Mouse (Mus musculus): ENCODE results near the gene Ptpn22. TPM values are rescaled to one million over a fixed set of nuclear protein-coding genes. Genes with fewer than 3 reads are reported as not detected.
"Not testable (repeated sequence)": the region's sequence is repeated elsewhere in the genome, so short reads cannot be mapped to it uniquely, and the experiment has no call there.

Ptpn22 gene
- polyA plus RNA-seq, 1 experiment, result 68.3 TPM

DNA sequence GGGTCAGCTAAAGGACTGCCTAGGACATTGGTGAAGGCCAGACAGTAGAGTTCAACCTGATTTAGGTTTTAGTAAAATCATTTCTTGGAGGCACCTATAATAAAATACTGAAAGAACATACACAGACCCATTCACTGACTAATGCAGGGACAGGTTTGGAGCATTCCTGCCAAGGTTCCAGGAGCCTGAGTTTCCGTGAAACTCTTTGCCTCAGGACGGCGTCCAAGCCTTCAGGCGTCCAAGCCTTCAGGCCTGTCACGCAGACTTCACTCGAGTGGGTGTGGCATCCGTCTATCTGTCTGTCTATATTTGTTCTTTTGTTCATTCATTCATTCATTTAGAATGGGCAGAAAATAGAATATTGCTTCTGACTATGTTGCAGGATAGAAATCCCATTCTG lies 28.4 kb upstream of the Ptpn22 start:
- Histone ChIP-seq H3K27me3 (ENCODE audit: control insufficient read depth, insufficient read depth, low read length) (no peaks in the 10 kb centered on the region), H3K27ac (ENCODE audit: control insufficient read depth, insufficient read depth, low read length) (no peak overlapping the region), H3K36me3 (ENCODE audit: control insufficient read depth, insufficient read depth, low read length) (no peaks in the 10 kb centered on the region), H3K4me3 (ENCODE audit: control insufficient read depth, insufficient read depth, low read length) (no peak overlapping the region), H3K4me1 (replicated peaks; ENCODE audit: control insufficient read depth, insufficient read depth, low read length) (no peaks in the 10 kb centered on the region)
- 93% methylated on average over 7 of the region's 7 CpGs for WGBS
- no peak for DNase-seq
- TF ChIP-seq POLR2A (IDR thresholded peaks at IDR 0.05; ENCODE audit: control insufficient read depth, extremely low read depth, insufficient read depth, low read length, poor library complexity) (no peak), CTCF (IDR thresholded peaks at IDR 0.05; ENCODE audit: borderline replicate concordance, control insufficient read depth, extremely low read depth, insufficient read depth, low read length, poor library complexity) (no peak)

DNA sequence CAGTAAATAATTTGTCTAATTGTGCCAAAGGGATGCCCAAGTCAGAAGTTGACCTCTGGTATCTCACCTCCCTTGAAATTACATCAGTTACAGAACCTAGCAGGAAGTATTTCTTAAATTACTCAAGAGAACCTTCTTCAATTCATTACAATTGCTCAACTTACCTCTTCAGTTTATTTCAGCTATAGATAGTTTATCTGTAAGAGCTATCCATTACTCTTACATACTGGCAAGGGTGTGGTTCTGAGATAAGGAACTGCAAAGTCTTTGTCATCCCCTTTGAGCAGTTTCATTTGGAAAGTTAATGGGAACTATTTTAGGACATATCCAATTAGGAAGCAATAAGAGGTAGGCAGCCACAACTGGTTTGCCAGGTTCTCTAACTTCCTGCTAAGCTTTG lies 27.2 kb upstream of the Ptpn22 start, which contains the start of gene Bcl2l15:
Bcl2l15 (plus strand) TSS at position 176 of the 400 bp plus-strand sequence.
- H3K27me3 ChIP-seq (ENCODE audit: control insufficient read depth, insufficient read depth, low read length), result no peaks in the 10 kb centered on the region
- no peaks in the 10 kb centered on the region for H3K4me1 ChIP-seq (replicated peaks; ENCODE audit: control insufficient read depth, insufficient read depth, low read length)
- TF ChIP-seq POLR2A (IDR thresholded peaks at IDR 0.05; ENCODE audit: control insufficient read depth, extremely low read depth, insufficient read depth, low read length, poor library complexity) (no peak), CTCF (IDR thresholded peaks at IDR 0.05; ENCODE audit: borderline replicate concordance, control insufficient read depth, extremely low read depth, insufficient read depth, low read length, poor library complexity) (no peak)
- H3K27ac ChIP-seq (ENCODE audit: control insufficient read depth, insufficient read depth, low read length), result no peak within 1 kb of the TSS
- no peaks in the 10 kb centered on the region for H3K36me3 ChIP-seq (ENCODE audit: control insufficient read depth, insufficient read depth, low read length)
- DNase-seq, result no peak
- no peak within 1 kb of the TSS for H3K4me3 ChIP-seq (ENCODE audit: control insufficient read depth, insufficient read depth, low read length)

DNA sequence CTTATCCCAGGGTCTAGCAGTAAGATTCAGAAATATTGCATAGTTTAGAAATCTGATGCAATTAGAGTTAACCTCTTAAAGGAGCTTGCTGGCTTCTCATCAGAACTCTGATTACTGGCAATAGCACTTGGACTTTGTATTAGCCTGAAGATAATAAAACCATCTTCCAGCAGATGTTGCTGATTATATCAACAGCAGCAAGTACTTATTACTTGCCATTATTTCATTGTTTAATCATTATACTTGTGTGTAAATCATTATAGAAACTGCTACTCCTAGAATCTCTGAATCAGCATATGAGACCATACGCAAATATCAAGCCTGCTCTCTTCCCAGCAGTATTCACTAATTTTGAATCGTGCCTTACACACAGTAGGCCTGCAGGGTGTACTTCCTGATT lies 25.6 kb upstream of the Ptpn22 start:
- H3K27me3 ChIP-seq (ENCODE audit: control insufficient read depth, insufficient read depth, low read length), result no peaks in the 10 kb centered on the region

DNA sequence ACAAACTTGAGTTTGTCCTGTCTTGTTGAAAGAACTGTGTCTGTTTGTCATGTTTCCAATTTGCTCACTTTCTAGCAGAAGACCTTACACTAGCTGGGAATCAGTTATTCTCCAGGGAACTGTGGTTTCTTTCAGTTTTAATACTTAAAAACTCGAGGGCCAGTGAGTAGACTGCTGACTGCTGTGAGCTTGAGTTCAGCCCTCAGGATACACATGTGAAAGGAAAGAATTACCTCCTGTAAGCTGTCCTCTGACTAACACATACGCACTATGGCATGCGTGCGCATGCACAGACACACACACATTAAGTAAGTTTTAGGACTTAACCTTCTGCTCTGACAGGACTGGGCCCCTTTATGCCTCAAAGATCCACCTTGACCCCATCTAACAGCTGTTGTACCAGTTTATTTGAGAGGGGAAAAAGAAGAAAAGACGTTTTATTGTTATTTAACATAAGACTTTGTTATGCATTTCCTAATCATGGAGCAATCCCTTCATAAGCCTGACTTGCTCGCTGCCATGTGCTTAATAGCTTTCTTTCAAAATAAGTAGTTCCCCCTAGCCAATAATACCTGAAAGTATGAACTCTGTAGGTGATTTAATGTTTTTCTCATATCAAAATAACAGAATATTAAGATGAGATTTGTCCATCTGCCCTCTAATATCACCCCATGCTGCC lies 24.2 kb upstream of the Ptpn22 start:
- Histone ChIP-seq H3K4me1 (replicated peaks; ENCODE audit: control insufficient read depth, insufficient read depth, low read length) (no peaks in the 10 kb centered on the region), H3K27ac (ENCODE audit: control insufficient read depth, insufficient read depth, low read length) (no peak overlapping the region), H3K4me3 (ENCODE audit: control insufficient read depth, insufficient read depth, low read length) (no peak overlapping the region), H3K36me3 (ENCODE audit: control insufficient read depth, insufficient read depth, low read length) (no peaks in the 10 kb centered on the region), H3K27me3 (ENCODE audit: control insufficient read depth, insufficient read depth, low read length) (no peaks in the 10 kb centered on the region)
- no peak for TF ChIP-seq POLR2A (IDR thresholded peaks at IDR 0.05; ENCODE audit: control insufficient read depth, extremely low read depth, insufficient read depth, low read length, poor library complexity)
- TF ChIP-seq CTCF (IDR thresholded peaks at IDR 0.05; ENCODE audit: borderline replicate concordance, control insufficient read depth, extremely low read depth, insufficient read depth, low read length, poor library complexity), result no peak
- 88% methylated on average over 6 of the region's 6 CpGs for WGBS
- no peak for DNase-seq

More for the DNA sequence above, 25.6 kb upstream of the Ptpn22 start:
- DNase-seq, result no peak
- no peak overlapping the region for H3K4me3 ChIP-seq (ENCODE audit: control insufficient read depth, insufficient read depth, low read length)
- H3K36me3 ChIP-seq (ENCODE audit: control insufficient read depth, insufficient read depth, low read length), result no peaks in the 10 kb centered on the region
- H3K27ac ChIP-seq (ENCODE audit: control insufficient read depth, insufficient read depth, low read length), result no peak overlapping the region
- no peak for TF ChIP-seq POLR2A (IDR thresholded peaks at IDR 0.05; ENCODE audit: control insufficient read depth, extremely low read depth, insufficient read depth, low read length, poor library complexity)
- no peak for TF ChIP-seq CTCF (IDR thresholded peaks at IDR 0.05; ENCODE audit: borderline replicate concordance, control insufficient read depth, extremely low read depth, insufficient read depth, low read length, poor library complexity)
- WGBS, result 95% methylated on average over 2 of the region's 2 CpGs
- no peaks in the 10 kb centered on the region for H3K4me1 ChIP-seq (replicated peaks; ENCODE audit: control insufficient read depth, insufficient read depth, low read length)

DNA sequence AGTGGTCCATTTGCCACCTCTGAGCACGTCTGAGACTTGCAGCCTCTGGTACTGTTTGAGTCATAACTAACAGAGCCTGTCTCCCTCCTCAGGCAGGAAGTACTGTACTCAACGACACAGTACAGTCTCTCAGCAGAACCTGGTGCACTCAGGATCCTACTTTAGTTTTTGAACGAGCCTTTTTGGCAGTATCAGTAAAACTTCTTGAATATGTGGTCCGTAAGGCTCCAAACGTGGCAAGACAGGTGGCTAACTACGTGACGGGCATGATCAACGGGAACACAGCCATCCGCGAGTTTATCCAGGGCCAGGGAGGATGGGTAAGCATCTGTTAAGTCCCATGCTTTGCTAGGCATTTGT lies 23.7 kb upstream of the Ptpn22 start:
- H3K36me3 ChIP-seq (ENCODE audit: control insufficient read depth, insufficient read depth, low read length), result no peaks in the 10 kb centered on the region
- H3K4me1 ChIP-seq (replicated peaks; ENCODE audit: control insufficient read depth, insufficient read depth, low read length), result no peaks in the 10 kb centered on the region
- no peak overlapping the region for H3K4me3 ChIP-seq (ENCODE audit: control insufficient read depth, insufficient read depth, low read length)
- 77% methylated on average over 10 of the region's 10 CpGs for WGBS
- DNase-seq, result no peak
- H3K27ac ChIP-seq (ENCODE audit: control insufficient read depth, insufficient read depth, low read length), result no peak overlapping the region
- TF ChIP-seq CTCF (IDR thresholded peaks at IDR 0.05; ENCODE audit: borderline replicate concordance, control insufficient read depth, extremely low read depth, insufficient read depth, low read length, poor library complexity) (no peak), POLR2A (IDR thresholded peaks at IDR 0.05; ENCODE audit: control insufficient read depth, extremely low read depth, insufficient read depth, low read length, poor library complexity) (no peak)
- H3K27me3 ChIP-seq (ENCODE audit: control insufficient read depth, insufficient read depth, low read length), result no peaks in the 10 kb centered on the region

DNA sequence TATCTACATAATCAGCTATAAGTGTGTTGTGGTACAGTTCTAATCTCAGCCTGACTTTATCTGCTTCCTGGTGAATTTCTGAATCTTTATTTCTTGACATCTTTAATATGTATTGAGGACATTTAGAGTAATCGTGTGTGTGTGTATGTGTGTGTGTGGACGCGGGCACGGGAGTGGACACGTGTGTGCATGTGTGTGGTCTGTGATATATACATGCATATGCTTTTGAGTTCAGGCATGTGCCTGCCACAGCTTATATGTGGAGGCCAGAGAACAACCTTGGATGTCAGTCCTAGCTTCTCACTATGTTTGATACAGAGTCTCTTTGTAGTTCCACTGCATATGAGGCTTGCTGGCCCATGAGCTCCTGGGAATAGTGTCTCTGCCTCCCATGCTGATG lies 23.1 kb upstream of the Ptpn22 start:
- TF ChIP-seq CTCF (IDR thresholded peaks at IDR 0.05; ENCODE audit: borderline replicate concordance, control insufficient read depth, extremely low read depth, insufficient read depth, low read length, poor library complexity) (no peak), POLR2A (IDR thresholded peaks at IDR 0.05; ENCODE audit: control insufficient read depth, extremely low read depth, insufficient read depth, low read length, poor library complexity) (no peak)
- no peaks in the 10 kb centered on the region for H3K27me3 ChIP-seq (ENCODE audit: control insufficient read depth, insufficient read depth, low read length)
- no peaks in the 10 kb centered on the region for H3K4me1 ChIP-seq (replicated peaks; ENCODE audit: control insufficient read depth, insufficient read depth, low read length)
- no peak for DNase-seq
- no peaks in the 10 kb centered on the region for H3K36me3 ChIP-seq (ENCODE audit: control insufficient read depth, insufficient read depth, low read length)
- 99% methylated on average over 5 of the region's 5 CpGs for WGBS
- no peak overlapping the region for H3K4me3 ChIP-seq (ENCODE audit: control insufficient read depth, insufficient read depth, low read length)
- no peak overlapping the region for H3K27ac ChIP-seq (ENCODE audit: control insufficient read depth, insufficient read depth, low read length)

DNA sequence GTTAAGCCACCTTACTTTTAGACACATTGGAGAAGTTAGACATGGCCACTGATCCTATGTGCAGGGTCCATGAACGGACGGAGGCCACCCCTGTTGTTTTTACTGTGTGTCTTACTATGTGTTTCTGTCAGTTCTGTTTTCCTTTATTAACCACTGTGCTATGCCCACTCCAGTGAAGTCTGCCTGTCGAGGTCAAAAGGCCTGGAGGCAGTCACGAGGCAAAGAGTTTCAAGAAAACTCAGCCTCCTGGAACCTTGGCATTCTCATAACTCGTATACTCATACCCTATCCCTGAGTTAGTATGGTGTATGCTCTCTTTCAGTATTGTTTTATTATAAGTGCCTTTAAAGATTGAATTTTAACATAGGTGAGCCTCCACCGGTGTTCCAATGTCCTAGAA lies 19.9 kb upstream of the Ptpn22 start:
- no peak for DNase-seq
- H3K4me3 ChIP-seq (ENCODE audit: control insufficient read depth, insufficient read depth, low read length), result no peak overlapping the region
- WGBS, result 95% methylated on average over 6 of the region's 6 CpGs
- no peaks in the 10 kb centered on the region for H3K4me1 ChIP-seq (replicated peaks; ENCODE audit: control insufficient read depth, insufficient read depth, low read length)
- H3K36me3 ChIP-seq (ENCODE audit: control insufficient read depth, insufficient read depth, low read length), result no peaks in the 10 kb centered on the region
- no peak overlapping the region for H3K27ac ChIP-seq (ENCODE audit: control insufficient read depth, insufficient read depth, low read length)
- no peaks in the 10 kb centered on the region for H3K27me3 ChIP-seq (ENCODE audit: control insufficient read depth, insufficient read depth, low read length)
- TF ChIP-seq CTCF (IDR thresholded peaks at IDR 0.05; ENCODE audit: borderline replicate concordance, control insufficient read depth, extremely low read depth, insufficient read depth, low read length, poor library complexity) (no peak), POLR2A (IDR thresholded peaks at IDR 0.05; ENCODE audit: control insufficient read depth, extremely low read depth, insufficient read depth, low read length, poor library complexity) (no peak)

DNA sequence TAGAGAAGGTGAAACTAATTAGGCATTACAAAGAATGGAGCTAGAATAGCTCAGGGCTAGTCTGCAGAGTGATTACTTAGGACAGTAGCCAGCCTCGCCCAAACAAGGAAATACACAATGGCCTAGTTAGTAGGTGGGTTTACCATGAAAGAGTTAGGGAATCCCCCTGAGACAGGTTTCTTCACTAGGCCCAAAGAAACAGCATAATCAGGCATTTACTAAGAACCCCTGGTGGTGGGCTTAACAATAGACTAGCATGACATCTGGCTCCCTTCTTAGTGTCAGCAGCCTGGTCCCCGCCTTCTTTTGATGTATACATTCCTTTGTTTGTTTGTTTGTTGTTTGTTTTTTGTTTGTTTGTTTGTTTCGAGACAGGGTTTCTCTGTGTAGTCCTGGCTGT lies 19.4 kb upstream of the Ptpn22 start:
- not testable (repeated sequence) for H3K4me1 ChIP-seq (replicated peaks; ENCODE audit: control insufficient read depth, insufficient read depth, low read length); H3K36me3 ChIP-seq (ENCODE audit: control insufficient read depth, insufficient read depth, low read length); H3K27ac ChIP-seq (ENCODE audit: control insufficient read depth, insufficient read depth, low read length); DNase-seq; H3K27me3 ChIP-seq (ENCODE audit: control insufficient read depth, insufficient read depth, low read length); H3K4me3 ChIP-seq (ENCODE audit: control insufficient read depth, insufficient read depth, low read length)
- 96% methylated on average over 3 of the region's 3 CpGs for WGBS

DNA sequence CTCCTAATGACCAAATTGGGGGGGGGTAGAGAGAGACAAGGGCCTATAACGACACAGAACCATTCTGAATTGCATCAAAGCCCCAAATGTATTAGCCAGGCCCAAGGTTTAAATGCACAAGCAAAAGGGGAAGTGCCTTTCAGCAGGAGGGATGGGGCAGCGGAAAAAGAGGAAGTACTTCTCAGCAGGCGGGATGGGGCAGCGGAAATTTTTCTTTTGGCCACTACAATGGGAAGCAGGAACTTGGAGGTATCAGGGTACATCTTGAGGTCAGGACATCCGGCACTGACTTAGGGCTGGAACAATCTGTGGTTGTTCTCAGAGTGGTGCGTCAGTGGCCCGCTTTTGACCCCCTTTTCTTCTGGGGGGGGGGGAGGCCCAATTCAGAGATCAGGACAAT lies 18.6 kb upstream of the Ptpn22 start:
- not testable (repeated sequence) for H3K27ac ChIP-seq (ENCODE audit: control insufficient read depth, insufficient read depth, low read length); H3K4me3 ChIP-seq (ENCODE audit: control insufficient read depth, insufficient read depth, low read length); H3K27me3 ChIP-seq (ENCODE audit: control insufficient read depth, insufficient read depth, low read length); DNase-seq; H3K36me3 ChIP-seq (ENCODE audit: control insufficient read depth, insufficient read depth, low read length); H3K4me1 ChIP-seq (replicated peaks; ENCODE audit: control insufficient read depth, insufficient read depth, low read length)
- WGBS, result 77% methylated on average over 7 of the region's 7 CpGs

Data from thymus, adult 2 months (tissue).